Mouse (Mus musculus): Measurements from ENCODE around the gene Utrn.

Utrn gene

DNA sequence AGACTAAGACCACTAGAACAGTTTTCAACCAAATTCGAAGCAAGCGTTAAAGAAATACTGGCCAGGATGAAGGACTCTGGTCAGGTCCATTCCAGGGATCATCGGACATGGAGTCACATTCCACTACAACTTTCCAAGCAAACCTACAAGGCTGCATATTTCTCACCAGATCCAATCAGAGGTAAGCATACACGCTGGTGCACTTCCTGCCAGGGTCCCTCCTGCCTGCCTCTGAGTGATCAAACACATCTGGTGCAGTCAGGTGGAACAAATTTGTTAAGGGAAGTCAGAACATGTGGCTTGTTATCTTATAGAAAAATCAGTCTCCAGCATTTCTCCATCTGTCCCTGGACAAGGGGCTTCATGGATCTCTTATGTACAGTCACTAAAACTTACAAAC is 167.0 kb downstream of the Utrn start:
- no peak for ATAC-seq (ENCODE audit: insufficient number of reproducible peaks, low FRiP score, low TSS enrichment)

DNA sequence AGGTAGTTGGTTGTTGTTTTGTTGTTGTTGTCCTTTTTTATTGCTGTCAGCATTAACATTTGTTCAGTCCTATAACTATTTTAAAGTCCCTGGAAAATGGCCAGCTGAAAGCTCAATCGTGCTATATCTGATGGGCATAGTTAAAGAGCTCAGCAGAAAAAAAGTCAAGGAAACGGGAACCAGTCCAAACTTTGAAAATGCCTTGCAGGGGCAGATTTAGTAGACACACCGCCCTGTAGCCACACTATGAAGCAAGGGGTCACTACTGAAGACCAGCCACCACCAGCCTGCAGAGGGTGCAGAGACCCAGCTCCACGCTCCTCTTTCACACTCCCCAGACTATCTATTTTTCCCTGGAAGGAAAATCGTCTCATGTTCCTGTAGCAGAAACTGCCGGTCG is 167.5 kb downstream of the Utrn start:
- ATAC-seq (ENCODE audit: insufficient number of reproducible peaks, low FRiP score, low TSS enrichment), result no peak

DNA sequence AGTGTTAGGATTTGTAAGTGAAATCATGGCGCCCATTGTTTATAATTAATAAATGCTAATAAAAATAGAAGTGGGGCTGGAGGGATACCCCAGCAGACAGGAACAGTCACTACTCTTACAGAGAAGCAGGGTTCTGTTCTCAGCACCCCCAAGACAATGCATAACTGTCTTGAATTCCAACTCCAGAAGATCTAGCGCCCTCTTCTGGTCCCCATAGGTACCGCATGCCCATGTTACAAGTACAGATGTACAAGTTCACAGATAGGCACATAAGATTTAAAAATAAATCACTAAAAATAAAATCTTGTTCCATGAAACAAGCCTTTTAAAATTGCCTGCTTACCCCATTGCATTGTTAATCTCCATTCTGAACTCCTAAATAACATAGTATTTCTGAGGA is 168.6 kb downstream of the Utrn start:
- ATAC-seq (ENCODE audit: insufficient number of reproducible peaks, low FRiP score, low TSS enrichment), result no peak

DNA sequence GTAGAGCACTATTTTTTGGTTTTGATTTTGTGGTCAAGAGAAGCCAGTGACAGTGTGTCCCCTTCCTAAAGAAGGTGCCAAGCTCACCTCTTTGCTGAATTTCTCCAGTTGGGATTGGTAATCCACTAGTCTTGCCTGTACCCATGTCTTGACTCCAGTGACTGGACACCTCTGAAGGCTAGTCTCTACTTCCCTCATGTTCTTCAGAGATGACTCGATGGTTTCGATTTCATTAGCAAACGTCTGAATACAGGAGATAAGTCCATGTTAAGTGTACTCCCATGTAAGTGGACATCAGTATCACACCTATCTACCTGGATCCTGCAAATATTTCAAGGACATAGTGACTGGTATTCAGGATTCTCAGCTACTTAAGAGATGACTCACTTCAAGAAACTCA is 171.3 kb downstream of the Utrn start:
- no peak for ATAC-seq (ENCODE audit: insufficient number of reproducible peaks, low FRiP score, low TSS enrichment)

DNA sequence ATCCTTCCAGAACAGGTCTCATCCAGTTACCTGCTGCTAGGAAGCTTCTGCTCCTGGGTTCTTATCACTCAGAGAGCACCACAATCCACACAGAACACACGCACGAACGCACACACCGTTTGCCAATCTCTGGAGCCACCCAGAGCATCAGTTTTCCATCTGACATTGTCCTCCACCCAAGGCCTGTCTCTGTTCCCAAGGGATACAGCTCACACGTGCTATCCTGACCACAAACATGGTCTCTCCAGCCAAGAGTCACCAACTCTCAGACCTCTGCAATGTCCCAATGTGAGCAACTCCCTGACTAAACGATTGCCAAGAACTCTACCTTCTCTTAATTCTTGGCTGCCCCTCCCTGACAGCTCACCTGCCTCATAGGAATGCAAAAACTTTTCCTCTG is 172.5 kb downstream of the Utrn start:
- no peak for ATAC-seq (ENCODE audit: insufficient number of reproducible peaks, low FRiP score, low TSS enrichment)

DNA sequence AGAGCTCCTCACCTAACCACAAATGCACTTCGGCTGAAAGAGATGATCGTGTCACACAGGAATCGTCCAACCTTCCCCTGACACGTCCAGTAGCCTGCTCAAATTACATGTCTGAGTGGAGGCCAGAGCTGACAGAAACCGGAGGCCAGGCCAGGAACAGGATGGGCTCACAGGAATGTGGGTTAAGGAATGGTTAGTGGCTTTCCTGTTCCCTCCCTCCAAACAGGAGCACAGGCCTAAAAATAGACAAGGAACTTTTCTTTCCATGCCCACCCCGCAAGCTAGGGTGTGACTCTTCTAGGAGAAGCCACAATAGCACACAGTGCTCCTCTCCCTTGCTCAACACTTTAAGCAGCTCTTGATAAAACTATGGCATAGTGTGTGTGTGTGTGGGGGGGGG is 174.4 kb downstream of the Utrn start:
- ATAC-seq (ENCODE audit: insufficient number of reproducible peaks, low FRiP score, low TSS enrichment), result no peak

DNA sequence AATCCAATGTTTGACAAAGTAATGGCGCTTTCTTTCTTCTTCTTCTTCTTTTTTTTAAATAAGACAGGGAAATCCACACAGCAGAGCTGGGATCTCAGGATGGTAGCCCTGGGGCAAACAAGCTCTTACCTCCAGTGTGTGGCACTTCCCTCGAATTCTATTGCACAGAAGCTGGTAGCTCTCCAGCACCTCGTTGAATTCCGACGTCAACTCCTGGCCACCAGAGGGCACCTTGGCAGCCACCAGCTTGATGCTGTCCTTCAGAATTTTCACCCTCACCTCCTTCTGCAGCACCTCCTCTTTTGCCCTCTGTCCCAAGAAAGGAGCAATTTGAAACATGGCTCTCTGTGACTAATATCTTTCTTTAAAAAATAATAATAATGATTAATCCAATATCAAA is 178.6 kb downstream of the Utrn start:
- peak; percentile 73 for ATAC-seq (ENCODE audit: insufficient number of reproducible peaks, low FRiP score, low TSS enrichment)

DNA sequence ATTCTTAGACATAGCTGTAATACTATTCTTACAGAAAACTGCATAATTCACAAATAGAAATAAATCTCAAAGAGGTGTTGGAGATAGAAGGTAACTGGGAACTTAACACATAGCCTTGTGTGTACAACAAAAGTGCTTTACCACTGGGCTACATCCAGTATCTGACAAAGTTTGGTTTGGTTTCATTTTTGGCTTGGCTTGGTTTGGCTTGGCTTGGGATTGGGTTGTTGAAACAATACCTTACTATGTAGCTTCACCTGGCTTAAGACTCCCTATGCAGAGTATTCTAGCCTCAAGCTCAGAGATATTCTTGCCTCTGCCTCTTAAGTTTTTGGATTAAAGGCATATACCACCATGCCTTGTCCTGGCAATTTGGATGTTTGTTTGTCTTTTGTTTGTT is 183.5 kb downstream of the Utrn start:
- ATAC-seq (ENCODE audit: insufficient number of reproducible peaks, low FRiP score, low TSS enrichment), result no peak

DNA sequence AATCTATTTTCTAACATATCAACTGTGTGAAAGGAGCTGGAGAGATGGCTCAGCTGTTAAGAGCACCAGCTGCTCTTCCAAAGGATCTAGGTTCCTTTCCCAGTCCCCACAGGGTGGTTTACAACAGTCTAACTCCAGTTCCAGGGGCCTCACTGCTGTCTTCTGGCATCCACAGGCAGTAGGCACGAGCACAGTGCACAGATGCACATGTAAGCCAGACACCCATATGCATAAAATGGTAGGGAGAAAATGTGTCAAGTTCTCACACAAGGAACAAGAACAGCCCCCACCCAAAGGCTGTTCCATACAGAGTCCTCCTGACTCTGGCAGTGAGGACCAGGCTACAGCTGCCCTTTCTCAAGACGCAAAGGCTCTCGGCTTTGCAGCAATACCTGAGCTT is 185.1 kb downstream of the Utrn start:
- no peak for ATAC-seq (ENCODE audit: insufficient number of reproducible peaks, low FRiP score, low TSS enrichment)

DNA sequence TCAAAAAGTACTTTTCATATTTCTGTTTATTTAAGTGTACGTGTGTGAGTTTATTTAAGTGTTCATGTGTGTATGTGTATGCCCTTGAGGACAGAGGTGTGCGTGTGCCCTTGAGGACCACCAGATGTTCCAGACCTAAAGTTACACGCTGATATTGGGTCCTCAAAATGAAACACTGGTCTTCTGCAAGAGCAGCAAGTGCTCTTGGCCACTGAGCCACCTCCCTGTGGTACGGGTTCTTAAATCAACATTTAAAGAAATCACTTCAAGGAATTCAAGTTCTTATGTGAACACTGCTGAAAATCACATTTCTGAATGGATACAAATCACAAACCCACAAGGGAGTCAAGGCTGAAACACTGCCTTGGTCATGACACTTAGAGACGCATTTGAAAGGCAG is 195.9 kb downstream of the Utrn start:
- ATAC-seq (ENCODE audit: insufficient number of reproducible peaks, low FRiP score, low TSS enrichment), result no peak

DNA sequence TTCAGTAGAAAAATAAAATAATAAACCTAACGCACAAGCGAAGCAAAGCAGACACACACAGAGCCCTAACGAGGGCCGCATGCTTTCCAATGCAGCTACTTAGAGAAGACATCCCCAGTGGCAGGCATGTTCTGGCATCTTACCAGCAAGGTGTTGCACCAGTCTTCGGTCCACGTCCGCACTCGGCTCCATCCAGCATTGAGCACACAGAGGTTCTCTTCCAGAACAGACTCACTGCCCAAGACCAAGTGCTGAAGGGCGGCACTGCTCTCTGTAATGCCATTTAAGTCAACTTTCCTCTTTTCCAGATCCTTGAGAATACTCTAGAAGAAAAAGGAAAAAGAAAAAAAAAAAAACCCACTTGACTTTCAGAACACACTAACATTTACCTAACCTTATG is 197.6 kb downstream of the Utrn start:
- no peak for ATAC-seq (ENCODE audit: insufficient number of reproducible peaks, low FRiP score, low TSS enrichment)

DNA sequence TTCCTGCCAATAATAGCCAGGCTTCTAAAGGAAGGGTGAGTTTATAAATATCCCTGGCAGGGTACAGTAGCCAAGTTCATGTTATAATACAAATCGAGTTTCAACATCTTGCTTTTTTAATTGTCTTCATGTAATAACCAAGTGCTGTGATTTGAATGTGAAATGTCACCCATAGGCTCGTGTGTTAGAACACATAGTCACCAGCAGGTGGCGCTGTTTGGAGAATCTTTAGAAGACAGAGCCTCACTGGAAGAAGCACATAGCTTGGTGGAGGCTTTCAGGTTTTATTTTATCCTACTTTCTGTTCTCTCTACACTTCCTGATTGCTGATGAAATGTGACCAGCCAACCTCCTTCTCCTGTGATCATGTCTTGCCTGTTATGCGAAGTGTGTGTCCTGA is 207.1 kb downstream of the Utrn start:
- no peak for ATAC-seq (ENCODE audit: insufficient number of reproducible peaks, low FRiP score, low TSS enrichment)

DNA sequence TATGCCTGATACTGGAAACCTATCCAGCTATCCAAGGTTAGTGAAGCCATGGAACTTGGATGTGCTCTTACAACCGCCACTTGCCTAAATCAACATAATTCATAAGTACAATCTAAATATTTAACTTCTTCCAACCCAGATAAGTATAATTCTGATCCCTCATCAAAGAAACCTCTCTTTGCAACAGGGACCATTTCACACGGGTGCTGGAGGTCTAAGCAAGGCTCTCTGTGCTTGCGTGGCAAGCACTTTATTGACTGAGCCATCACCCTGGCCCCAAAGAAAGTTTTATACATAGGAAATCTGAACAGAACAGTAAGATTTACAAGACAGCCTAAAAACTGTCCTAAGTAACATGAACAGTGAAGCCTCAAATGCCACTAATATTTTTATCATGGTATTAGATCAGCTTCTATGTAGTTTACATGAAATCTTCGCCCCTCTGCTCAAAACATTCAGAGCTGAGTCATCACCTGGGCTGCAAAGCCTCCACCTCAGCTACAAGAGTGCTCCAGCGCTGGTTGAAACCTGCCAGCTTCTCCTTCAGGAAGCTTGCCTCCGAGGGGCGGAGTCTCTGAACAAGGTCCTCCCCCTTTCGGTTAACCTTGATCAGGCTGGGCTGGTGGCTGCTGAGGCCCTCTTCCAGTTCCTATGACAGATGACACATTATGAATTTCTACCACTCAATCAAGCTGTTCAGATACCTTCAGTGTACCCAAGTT is 211.0 kb downstream of the Utrn start:
- no peak for ATAC-seq (ENCODE audit: insufficient number of reproducible peaks, low FRiP score, low TSS enrichment)

DNA sequence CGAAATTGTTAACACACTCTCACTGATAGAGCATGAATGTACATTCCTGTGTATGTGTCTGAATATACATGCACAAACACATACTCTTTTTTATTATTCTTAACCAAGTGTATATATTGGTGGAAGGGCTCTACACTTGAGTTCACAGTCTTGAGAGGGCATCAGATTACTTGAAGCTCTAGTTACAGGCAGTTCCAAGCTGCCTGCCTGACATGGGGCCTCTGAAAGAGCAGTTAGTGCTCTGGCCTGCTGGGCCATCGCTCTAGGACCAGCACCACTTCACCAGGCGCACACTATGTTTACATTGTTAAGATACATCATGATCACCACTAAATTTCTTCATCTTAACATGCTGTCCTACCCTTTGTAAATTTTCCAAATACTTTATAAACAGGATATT is 216.2 kb downstream of the Utrn start:
- ATAC-seq (ENCODE audit: insufficient number of reproducible peaks, low FRiP score, low TSS enrichment), result no peak

DNA sequence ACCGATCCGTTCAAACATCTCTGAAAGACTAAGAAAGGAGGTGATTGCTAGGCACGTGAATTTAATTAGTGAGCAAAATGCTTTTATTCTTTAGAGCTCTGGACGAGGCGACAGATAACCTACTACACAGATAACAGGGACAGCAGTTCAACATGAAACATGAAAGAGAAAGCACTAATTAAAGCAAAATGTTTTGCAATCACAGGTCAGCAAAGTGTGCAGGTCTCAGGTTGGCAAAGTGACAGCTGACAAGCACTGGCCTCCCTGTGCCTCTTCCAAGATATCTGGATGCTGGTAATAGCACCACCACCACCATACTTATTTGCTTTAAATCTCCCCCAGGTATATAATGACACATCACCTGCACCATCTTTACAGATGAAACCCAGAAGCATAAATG is 223.0 kb downstream of the Utrn start:
- ATAC-seq (ENCODE audit: insufficient number of reproducible peaks, low FRiP score, low TSS enrichment), result no peak

DNA sequence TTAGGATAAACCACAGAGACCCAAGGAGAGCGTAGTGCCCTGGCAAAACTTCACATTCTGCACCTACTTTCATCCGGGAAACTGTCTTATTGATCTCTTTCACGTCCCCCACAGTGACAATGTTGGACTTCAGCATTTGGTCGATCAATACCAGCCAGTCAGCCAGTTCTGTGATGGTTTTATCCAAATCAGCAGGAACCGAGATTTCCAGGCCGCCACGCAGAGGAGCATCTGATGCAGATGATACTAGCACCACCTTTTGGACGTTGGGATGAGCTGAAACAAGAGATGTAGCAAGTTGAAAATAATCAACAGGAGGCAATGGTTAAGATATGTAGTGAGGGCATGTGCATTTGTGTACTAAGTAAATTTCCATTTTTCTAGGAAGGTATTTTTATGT is 225.8 kb downstream of the Utrn start:
- ATAC-seq (ENCODE audit: insufficient number of reproducible peaks, low FRiP score, low TSS enrichment), result no peak

DNA sequence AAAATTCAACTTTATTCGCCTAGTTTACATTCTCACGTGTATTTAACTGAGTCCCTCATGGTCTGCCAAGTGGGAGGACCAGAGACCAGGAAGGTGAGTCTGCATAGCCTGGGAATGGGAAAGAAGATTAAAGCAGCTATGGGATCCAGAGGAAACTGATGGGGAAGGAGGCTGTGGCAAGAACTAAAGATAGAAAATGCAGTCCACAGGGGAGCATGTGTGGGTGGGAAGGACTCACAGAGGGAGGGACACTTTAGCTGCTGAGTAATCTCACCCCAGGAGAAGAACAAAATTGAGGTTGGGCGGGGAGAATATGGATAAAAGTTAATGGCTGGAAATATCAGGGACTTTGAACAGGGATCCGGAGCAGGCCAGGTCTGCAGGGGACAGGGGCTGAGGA is 229.5 kb downstream of the Utrn start:
- no peak for ATAC-seq (ENCODE audit: insufficient number of reproducible peaks, low FRiP score, low TSS enrichment)

DNA sequence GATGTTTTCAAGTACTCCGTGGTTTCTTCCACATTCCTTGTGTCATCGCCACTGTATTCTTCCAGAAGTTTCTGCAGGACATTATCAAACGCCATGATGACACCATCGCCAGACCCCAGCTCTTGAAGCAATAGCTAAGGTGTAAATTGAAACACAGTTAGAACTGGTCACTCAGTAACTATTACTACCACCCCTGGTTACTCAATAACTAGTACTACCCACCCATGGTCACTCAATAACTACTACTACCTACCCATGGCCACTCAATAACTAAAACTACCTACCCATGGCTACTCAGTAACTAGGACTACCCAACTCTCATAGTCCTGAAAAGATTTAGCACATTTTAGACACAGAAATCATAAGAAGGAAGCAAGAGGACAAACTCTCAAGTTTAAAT is 235.2 kb downstream of the Utrn start:
- no peak for ATAC-seq (ENCODE audit: insufficient number of reproducible peaks, low FRiP score, low TSS enrichment)

DNA sequence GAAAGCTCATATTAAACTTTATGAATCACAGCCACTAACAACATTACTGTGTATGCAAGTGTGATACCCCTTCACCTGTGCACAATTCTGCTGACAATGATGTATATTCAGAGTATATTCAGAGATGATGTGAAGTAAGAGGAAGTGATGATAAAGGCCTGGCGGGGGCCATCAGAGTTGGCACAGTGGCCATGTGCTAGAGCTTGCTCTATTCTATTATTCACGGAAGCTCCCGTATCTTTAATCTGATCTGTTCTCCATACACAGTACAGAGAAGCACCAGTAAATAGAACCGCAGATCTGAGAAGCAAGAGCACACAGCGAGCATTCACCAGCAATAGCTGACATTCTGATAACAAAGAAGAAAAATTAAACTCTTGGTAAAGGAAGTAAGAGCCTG is 238.2 kb downstream of the Utrn start:
- ATAC-seq (ENCODE audit: insufficient number of reproducible peaks, low FRiP score, low TSS enrichment), result no peak

DNA sequence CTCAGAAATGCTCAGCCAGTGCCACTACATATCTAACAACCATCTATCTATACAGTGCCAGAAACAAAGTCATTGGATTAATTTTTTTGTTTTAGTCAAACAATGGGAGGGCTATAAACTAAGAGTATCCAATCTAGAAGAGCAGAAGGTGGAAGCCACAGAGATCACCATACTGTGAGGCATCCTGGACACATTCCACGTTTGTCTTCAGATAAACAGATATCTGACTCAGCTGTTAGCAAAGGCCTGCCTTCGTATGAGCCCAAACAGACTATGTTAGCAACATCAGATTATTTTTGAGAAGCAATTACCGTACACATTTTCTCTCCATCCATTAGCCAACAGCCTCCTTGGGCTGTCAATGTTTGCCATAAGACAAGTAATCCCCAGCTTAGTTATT is 250.8 kb downstream of the Utrn start:
- no peak for ATAC-seq (ENCODE audit: insufficient number of reproducible peaks, low FRiP score, low TSS enrichment)

DNA sequence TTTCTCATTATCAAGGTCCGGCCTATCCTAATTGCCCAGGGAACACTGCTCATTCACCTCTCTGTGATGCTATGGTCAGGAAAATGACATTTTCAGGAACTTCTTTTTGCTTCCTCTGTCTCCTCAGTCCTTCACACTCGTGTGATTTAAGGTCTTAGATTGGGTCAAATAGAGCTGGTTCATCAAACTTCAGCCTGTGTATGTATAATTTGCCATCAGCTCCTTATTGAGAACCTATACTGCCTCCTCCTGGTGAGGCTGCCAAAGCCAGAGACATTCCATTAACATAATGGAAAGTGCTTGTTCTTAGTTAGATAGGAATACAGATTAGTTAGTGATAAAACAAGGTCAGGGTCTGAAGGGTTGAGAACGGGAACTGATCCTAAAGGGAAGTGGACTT is 253.4 kb downstream of the Utrn start:
- no peak for ATAC-seq (ENCODE audit: insufficient number of reproducible peaks, low FRiP score, low TSS enrichment)

DNA sequence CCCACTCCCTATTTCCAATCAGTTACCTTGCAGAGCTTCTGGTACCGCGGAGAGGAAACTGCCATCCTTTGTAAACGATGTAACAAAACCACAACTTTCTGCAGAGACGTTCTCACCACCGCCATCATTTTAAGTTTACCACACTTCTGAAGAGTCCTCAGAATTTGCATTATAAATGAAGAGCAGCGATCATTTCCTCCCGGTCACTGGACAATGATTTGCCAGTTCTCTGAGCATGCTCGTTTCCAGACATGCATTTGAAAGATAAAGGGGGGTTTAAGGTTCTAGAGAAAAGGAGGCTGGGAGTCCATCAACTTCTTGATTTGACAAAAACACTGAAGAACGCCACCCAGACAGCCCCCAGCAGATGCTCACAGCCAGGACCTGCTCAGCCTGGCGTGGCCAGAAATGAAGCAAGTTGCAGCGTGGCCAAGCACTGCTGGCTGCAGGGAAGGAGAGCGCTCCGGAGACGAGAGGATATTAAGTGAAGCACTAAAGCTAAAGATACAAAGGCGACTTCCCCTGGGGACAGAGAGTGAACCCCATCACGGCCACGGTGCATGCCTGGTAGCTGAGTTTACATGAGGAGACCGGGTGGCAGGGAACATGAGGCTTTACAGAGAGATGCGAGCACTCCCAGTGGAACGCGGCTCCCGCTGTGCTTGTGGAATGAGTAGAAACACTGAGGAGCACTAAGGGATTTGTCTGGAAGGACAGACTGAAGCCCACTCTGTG is 254.5 kb downstream of the Utrn start:
- peak; percentile 50; the same call in 1 of the 2 replicates for ATAC-seq (ENCODE audit: insufficient number of reproducible peaks, low FRiP score, low TSS enrichment)

All from cerebellum, adult (tissue).